Mouse (Mus musculus): ENCODE results near the gene Card9. TPM values are rescaled to one million over a fixed set of nuclear protein-coding genes. Genes with fewer than 3 reads are reported as not detected.

Card9 gene
- polyA plus RNA-seq, 2 experiments = 2.3 to 6.8 TPM

DNA sequence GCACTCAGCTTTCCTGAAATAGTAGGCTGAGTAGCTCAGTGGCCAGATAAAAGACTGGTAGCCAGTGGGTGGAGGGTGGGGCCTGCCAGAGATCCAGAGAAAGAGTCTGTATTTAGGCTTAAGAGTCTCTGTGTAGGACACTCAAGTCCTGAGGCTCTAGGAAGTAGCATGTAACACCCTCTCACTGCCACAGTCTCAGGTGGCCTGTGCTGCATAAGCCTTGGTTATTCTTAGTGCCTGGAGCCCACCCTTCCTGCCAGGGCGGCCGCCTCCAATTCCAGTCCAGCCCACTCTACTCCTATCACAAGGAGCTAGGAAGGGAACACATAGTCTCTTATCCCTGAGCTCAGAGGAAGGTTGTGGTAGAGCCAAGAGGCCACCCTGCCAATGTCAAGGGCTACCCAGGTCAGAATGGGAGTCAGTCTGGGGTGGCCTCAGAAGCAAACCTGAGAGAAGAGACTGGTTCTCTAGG is 19.2 kb downstream of the Card9 start:
- TF ChIP-seq EP300 (IDR thresholded peaks at IDR 0.05; ENCODE audit: low read depth) = no peak
- TF ChIP-seq CTCF (IDR thresholded peaks at IDR 0.05; ENCODE audit: low read depth) = no peak
- Histone ChIP-seq H3K4me3 (ENCODE audit: insufficient read depth in 1 of 2, low read depth in 2 of 2, low read length in 2 of 2) (no peak overlapping the region), H3K9ac (replicated peaks) (no peak overlapping the region), H3K27ac (no peak overlapping the region), H3K27me3 (ENCODE audit: control insufficient read depth, insufficient read depth, low read length) (no peaks in the 10 kb centered on the region), H3K4me2 (ENCODE audit: low read depth) (no peak overlapping the region), H3K9me3 (ENCODE audit: control insufficient read depth, low read length) (no peaks in the 10 kb centered on the region), H3K4me1 (replicated peaks; ENCODE audit: control insufficient read depth in 2 of 2, insufficient read depth in 2 of 2, low read length in 1 of 2) (peaks cover 0 to 7% of the 10 kb centered on the region in 2 experiments; a peak in 2 of 4 replicates), H3K36me3 (replicated peaks; ENCODE audit: control insufficient read depth, insufficient read depth, low read depth) (no peaks in the 10 kb centered on the region)
- no peak for DNase-seq (ENCODE audit: low read depth in 3 of 3, low spot score in 3 of 3)
- 68% methylated on average over 2 of the region's 2 CpGs for WGBS (ENCODE audit: insufficient replicate concordance)
- ATAC-seq (ENCODE audit: insufficient read depth) = no peak

DNA sequence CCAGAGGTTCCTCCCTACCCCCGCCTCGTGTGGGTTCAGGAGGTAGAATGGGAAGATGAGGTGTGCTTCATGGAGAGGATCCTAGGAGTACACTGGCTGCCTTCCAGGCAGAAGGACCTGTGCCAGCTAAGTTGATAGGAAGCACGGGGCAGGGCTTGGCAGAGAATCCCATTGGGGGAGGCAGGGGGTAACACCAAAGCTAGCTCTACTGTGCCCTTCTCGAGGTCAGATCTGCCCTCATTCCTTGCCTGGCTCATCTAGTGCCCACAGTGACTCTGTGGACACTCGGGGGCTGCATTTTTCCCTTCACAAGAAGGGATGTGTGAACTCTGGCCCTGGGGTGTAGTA is 21.5 kb downstream of the Card9 start:
- H3K4me2 ChIP-seq (ENCODE audit: low read depth) = no peak overlapping the region
- no peaks in the 10 kb centered on the region for H3K9me3 ChIP-seq (ENCODE audit: control insufficient read depth, low read length)
- H3K36me3 ChIP-seq (replicated peaks; ENCODE audit: control insufficient read depth, insufficient read depth, low read depth) = no peaks in the 10 kb centered on the region
- H3K27me3 ChIP-seq (ENCODE audit: control insufficient read depth, insufficient read depth, low read length) = no peaks in the 10 kb centered on the region
- 57% methylated on average over 5 of the region's 5 CpGs for WGBS (ENCODE audit: insufficient replicate concordance)
- DNase-seq (ENCODE audit: low read depth in 3 of 3, low spot score in 3 of 3) (no peak), ATAC-seq (ENCODE audit: insufficient read depth) (no peak)
- H3K9ac ChIP-seq (replicated peaks) = no peak overlapping the region
- TF ChIP-seq EP300 (IDR thresholded peaks at IDR 0.05; ENCODE audit: low read depth) (no peak), CTCF (IDR thresholded peaks at IDR 0.05; ENCODE audit: low read depth) (no peak)
- H3K4me3 ChIP-seq (ENCODE audit: insufficient read depth in 1 of 2, low read depth in 2 of 2, low read length in 2 of 2) = no peak overlapping the region
- no peak overlapping the region for H3K27ac ChIP-seq
- peaks cover 0 to 7% of the 10 kb centered on the region in 2 experiments; a peak in 2 of 4 replicates for H3K4me1 ChIP-seq (replicated peaks; ENCODE audit: control insufficient read depth in 2 of 2, insufficient read depth in 2 of 2, low read length in 1 of 2)

DNA sequence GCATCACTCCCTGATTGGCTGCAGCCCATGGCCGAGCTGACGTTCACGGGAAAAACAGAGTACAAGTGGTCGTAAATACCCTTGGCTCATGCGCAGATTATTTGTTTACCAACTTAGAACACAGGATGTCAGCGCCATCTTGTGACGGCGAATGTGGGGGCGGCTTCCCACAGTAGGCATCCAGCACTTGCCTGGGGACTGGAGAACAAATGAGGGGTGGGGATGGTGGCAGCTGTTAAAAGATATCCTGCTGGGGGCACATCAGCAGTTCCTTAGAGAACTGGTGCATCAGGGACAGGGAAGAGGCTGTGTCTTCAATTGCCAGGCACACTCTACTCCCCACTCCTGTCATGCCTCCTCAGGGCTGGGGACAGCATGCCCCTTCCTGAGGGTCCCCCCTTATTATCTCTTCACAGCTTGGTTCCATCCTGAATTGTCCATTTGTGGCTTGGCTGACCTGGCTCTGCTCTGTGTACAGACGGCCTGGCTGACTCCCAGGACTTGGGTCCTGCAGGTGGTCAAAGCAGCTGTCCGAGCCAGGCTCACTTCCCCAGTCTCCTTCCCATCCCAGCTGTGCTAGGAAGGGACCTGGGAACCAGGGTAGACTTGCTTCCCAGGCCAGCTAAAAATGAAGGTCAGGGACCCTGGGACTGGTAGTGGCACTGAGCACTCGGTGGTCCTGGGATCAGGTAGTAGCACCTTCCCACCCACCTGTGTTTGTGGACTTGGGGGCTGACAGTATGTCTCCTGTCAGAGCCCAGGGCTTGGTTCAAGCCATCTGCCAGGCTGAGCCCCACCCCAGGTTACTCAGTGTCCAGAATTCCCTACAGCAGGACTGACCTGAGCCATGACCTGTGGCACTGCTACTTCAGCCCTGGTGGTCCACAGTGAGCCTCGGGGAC is 22.2 kb downstream of the Card9 start:
- no peak overlapping the region for H3K4me2 ChIP-seq (ENCODE audit: low read depth)
- no peak for ATAC-seq (ENCODE audit: insufficient read depth)
- H3K4me1 ChIP-seq (replicated peaks; ENCODE audit: control insufficient read depth in 2 of 2, insufficient read depth in 2 of 2, low read length in 1 of 2) = peaks cover 0 to 7% of the 10 kb centered on the region in 2 experiments; a peak in 2 of 4 replicates
- H3K27me3 ChIP-seq (ENCODE audit: control insufficient read depth, insufficient read depth, low read length) = no peaks in the 10 kb centered on the region
- TF ChIP-seq CTCF (IDR thresholded peaks at IDR 0.05; ENCODE audit: low read depth) (no peak), EP300 (IDR thresholded peaks at IDR 0.05; ENCODE audit: low read depth) (no peak)
- no peak overlapping the region for H3K4me3 ChIP-seq (ENCODE audit: insufficient read depth in 1 of 2, low read depth in 2 of 2, low read length in 2 of 2)
- H3K36me3 ChIP-seq (replicated peaks; ENCODE audit: control insufficient read depth, insufficient read depth, low read depth) = no peaks in the 10 kb centered on the region
- no peak overlapping the region for H3K27ac ChIP-seq
- DNase-seq (ENCODE audit: low read depth in 3 of 3, low spot score in 3 of 3) = no peak
- WGBS (ENCODE audit: insufficient replicate concordance) = 76% methylated on average over 8 of the region's 13 CpGs
- no peak overlapping the region for H3K9ac ChIP-seq (replicated peaks)
- no peaks in the 10 kb centered on the region for H3K9me3 ChIP-seq (ENCODE audit: control insufficient read depth, low read length)

DNA sequence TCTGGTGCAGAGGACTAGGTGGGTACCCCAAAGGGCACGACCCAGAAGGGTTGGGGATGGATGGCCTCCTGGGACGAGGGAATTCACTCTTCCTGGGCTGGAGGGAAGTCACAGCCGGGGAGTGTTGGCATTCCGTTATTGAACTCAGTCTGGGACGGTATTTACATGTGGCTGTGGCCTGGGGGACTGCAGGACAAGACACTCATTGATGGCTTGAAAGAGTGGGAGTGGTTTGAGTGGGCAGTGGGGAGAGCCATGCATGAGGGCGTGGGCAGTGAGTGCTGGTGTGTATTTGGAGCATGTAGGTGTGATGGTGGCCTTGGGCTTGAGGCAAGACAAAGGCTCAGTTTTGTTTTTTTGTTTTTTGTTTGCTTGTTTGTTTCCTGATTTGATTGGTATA is 30.0 kb downstream of the Card9 start:
- WGBS (ENCODE audit: insufficient replicate concordance) = 53% methylated on average over 6 of the region's 6 CpGs
- H3K4me2 ChIP-seq (ENCODE audit: low read depth) = no peak overlapping the region
- H3K36me3 ChIP-seq (replicated peaks; ENCODE audit: control insufficient read depth, insufficient read depth, low read depth) = no peaks in the 10 kb centered on the region
- DNase-seq (ENCODE audit: low read depth in 3 of 3, low spot score in 3 of 3) (no peak), ATAC-seq (ENCODE audit: insufficient read depth) (no peak)
- H3K27me3 ChIP-seq (ENCODE audit: control insufficient read depth, insufficient read depth, low read length) = no peaks in the 10 kb centered on the region
- H3K27ac ChIP-seq = no peak overlapping the region
- TF ChIP-seq CTCF (IDR thresholded peaks at IDR 0.05; ENCODE audit: low read depth) (no peak), EP300 (IDR thresholded peaks at IDR 0.05; ENCODE audit: low read depth) (no peak)
- H3K9ac ChIP-seq (replicated peaks) = no peak overlapping the region
- no peaks in the 10 kb centered on the region for H3K4me1 ChIP-seq (replicated peaks; ENCODE audit: control insufficient read depth in 2 of 2, insufficient read depth in 2 of 2, low read length in 1 of 2)
- H3K4me3 ChIP-seq (ENCODE audit: insufficient read depth in 1 of 2, low read depth in 2 of 2, low read length in 2 of 2) = no peak overlapping the region
- no peaks in the 10 kb centered on the region for H3K9me3 ChIP-seq (ENCODE audit: control insufficient read depth, low read length)

DNA sequence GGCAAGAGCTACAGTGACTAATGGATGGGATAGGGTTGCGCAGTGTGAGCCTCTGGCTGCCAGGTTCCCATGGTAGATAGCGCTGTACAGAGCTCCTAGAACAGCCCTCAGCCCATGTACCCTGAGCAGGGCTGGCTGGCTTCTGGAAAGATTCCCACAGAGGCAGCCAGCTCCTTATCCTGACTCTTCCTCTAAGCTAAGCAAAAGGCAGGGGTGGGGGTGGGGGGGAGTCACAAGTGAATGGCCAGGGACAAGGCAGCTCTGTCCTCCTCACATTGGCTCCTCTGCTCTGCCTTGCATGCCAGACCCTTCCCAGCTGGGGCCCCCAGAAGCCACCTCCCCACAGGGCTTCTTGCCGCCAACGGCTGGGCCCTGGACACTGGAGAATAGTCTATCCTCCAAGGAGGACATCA is 30.7 kb downstream of the Card9 start:
- no peak overlapping the region for H3K27ac ChIP-seq
- no peaks in the 10 kb centered on the region for H3K36me3 ChIP-seq (replicated peaks; ENCODE audit: control insufficient read depth, insufficient read depth, low read depth)
- WGBS (ENCODE audit: insufficient replicate concordance) = 80% methylated on average over 4 of the region's 4 CpGs
- no peaks in the 10 kb centered on the region for H3K9me3 ChIP-seq (ENCODE audit: control insufficient read depth, low read length)
- TF ChIP-seq CTCF (IDR thresholded peaks at IDR 0.05; ENCODE audit: low read depth) (no peak), EP300 (IDR thresholded peaks at IDR 0.05; ENCODE audit: low read depth) (no peak)
- H3K27me3 ChIP-seq (ENCODE audit: control insufficient read depth, insufficient read depth, low read length) = no peaks in the 10 kb centered on the region
- DNase-seq (ENCODE audit: low read depth in 3 of 3, low spot score in 3 of 3) = no peak
- no peaks in the 10 kb centered on the region for H3K4me1 ChIP-seq (replicated peaks; ENCODE audit: control insufficient read depth in 2 of 2, insufficient read depth in 2 of 2, low read length in 1 of 2)
- no peak overlapping the region for H3K9ac ChIP-seq (replicated peaks)
- no peak overlapping the region for H3K4me2 ChIP-seq (ENCODE audit: low read depth)
- no peak for ATAC-seq (ENCODE audit: insufficient read depth)
- no peak overlapping the region for H3K4me3 ChIP-seq (ENCODE audit: insufficient read depth in 1 of 2, low read depth in 2 of 2, low read length in 2 of 2)

Data from liver, embryonic 14.5 days (tissue).